Mouse (Mus musculus) spleen, adult 2 months (tissue): ENCODE measurements around the gene Rnf212b. TPM values are rescaled to one million over a fixed set of nuclear protein-coding genes. Genes with fewer than 3 reads are reported as not detected.

Experiments used
- DNase-seq, 2 experiments: peaks; one replicate each; pipeline versions ENCODE4 v3.0.0 to v3.0.0-alpha.2; 2012 to 2021; ENCODE audit warnings: low spot score in 2 of 2, low read depth in 1 of 2
- H3K27ac ChIP-seq: fragments of 200-500 bp; 2 replicates; pipeline ENCODE4 v1.5.1; 2012; ENCODE audit warnings: low read length, inconsistent platforms; ENCODE audit not compliant: insufficient read depth
- H3K27me3 ChIP-seq: fragments of 200-500 bp; 2 replicates; pipeline ENCODE4 v1.6.1; 2012; ENCODE audit warnings: mild to moderate bottlenecking, moderate library complexity, low read length, inconsistent platforms; ENCODE audit not compliant: control insufficient read depth, insufficient read depth
- H3K36me3 ChIP-seq: fragments of 200-500 bp; 2 replicates; pipeline ENCODE4 v1.6.1; 2012; ENCODE audit warnings: mild to moderate bottlenecking, low read length, inconsistent platforms; ENCODE audit not compliant: control insufficient read depth, insufficient read depth
- H3K4me1 ChIP-seq: fragments of 200-500 bp; 2 replicates; pipeline ENCODE4 v1.6.1; 2011; ENCODE audit warnings: inconsistent platforms; ENCODE audit not compliant: control insufficient read depth, insufficient read depth, insufficient read length
- H3K4me3 ChIP-seq: fragments of 200-500 bp; 2 replicates; pipeline ENCODE4 v1.5.1; 2011; ENCODE audit warnings: mild to moderate bottlenecking, inconsistent platforms; ENCODE audit not compliant: insufficient read depth, insufficient read length; ENCODE audit errors: extremely low read depth
- CTCF ChIP-seq: fragments of 200-500 bp; IDR thresholded peaks from 2 replicates; pipeline ENCODE4 v1.5.1; 2011; ENCODE audit warnings: mild to moderate bottlenecking, inconsistent platforms; ENCODE audit not compliant: insufficient read depth, insufficient read length, insufficient replicate concordance; ENCODE audit errors: extremely low read depth
- POLR2A ChIP-seq: fragments of 200-500 bp; IDR thresholded peaks from 2 replicates; pipeline ENCODE4 v1.6.1; 2011; ENCODE audit warnings: low read depth, low read length, inconsistent platforms
- WGBS: fragments of 180-500 bp; shearing (Covaris S2); methylation state at CpG from one replicate; pipeline ENCODE4 v1.1.7; 2018; 5-methylcytosine and 5-hydroxymethylcytosine counted together
- polyA plus RNA-seq: library from polyadenylated mRNA; depleted of rRNA; stranded (reverse); fragments of >200 nt; gene quantifications from 2 replicates; pipeline ENCODE4 v1.2.3, GENCODE M21; 2012

Rnf212b gene
- polyA plus RNA-seq, 1 experiment, result not detected

DNA sequence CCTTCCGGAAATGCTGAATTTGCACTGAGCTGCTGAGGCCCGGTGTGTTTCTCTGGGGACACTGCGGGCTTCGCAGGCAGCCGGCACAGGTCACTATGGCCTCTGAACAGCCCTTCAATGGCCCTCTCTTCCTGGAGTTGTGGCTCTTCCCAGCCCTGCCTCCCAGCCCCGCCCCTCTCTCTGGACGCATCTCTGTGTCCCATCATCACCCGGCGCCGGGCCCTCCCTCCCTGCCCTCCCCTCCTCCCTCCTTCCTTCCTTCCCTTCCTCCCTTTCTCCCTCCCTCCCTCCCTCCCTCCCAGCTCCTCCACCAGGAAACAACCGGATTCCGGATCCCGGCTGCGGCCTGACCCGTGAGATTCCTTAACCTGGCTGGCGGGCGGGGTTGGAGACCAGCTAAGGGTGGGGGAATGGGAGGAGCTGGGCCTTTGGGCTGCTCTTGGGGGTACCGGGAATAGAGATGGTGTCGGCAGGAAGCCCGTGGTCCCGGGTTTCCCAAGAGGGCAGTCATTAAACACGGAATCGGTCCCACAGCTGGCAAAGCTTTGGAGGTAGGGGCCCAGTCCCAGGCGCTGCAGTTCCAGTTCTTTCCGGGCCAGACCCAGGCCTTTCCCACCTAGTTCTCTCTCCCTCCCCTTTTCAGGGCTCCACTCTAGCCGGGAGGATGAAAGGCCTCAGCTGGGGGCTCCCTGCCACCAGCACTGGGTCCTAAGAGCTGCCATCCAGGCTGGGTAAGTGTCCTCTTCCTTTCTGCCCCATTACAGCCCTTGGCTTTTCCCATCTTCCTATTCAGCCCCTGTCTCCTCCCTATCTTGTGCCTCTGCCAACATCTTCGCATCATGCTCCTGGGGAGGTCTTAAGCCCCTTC lies 69.4 kb downstream of the Rnf212b start, which contains the start of the genes Bcl2l2 and Gm20521:
Gene Bcl2l2 (plus strand): TSS at position 224 of the 868 bp plus-strand sequence.
Gene Gm20521 (plus strand): TSS at position 288 of the 868 bp plus-strand sequence.
- Histone ChIP-seq H3K27ac (peak within 1 kb of the TSS; percentile 40), H3K4me3 (peak within 1 kb of the TSS; percentile 51), H3K36me3 (no peaks in the 10 kb centered on the region), H3K27me3 (no peaks in the 10 kb centered on the region), H3K4me1 (no peaks in the 10 kb centered on the region; the same call in 1 of the 2 replicates)
- 4% methylated on average over 27 of the region's 27 CpGs for WGBS
- peak in 1 of 2 experiments; percentile 25 for DNase-seq
- TF ChIP-seq POLR2A (0 out of 2 replicates have a peak, but pooled peaks have one; percentile 19), CTCF (no peak)

GRCm38 (mm10) chr14:54884022-54884712 lies 70.2 kb downstream of the Rnf212b start:
- no peak overlapping the region; the same call in 1 of the 2 replicates for H3K27ac ChIP-seq
- 66% methylated on average over 21 of the region's 21 CpGs for WGBS
- TF ChIP-seq CTCF (no peak), POLR2A (no peak)

DNA sequence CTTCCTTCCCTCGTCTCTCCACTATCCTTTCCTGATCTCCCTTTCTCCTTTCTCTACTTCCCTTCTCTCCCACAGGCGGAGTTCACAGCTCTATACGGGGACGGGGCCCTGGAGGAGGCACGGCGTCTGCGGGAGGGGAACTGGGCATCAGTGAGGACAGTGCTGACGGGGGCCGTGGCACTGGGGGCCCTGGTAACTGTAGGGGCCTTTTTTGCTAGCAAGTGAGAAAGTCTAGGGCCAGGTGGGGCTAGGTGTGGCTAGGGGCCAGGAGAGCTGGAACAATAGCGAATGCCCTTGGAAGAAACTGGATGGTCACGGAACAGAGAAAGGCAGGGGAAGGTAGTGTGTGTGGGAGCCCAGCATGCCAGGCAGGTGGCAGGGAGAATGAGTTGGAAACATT lies 71.4 kb downstream of the Rnf212b start:
- no peak overlapping the region for H3K27ac ChIP-seq
- no peaks in the 10 kb centered on the region for H3K27me3 ChIP-seq
- no peak for DNase-seq
- H3K36me3 ChIP-seq, result no peaks in the 10 kb centered on the region
- 93% methylated on average over 11 of the region's 11 CpGs for WGBS
- no peak overlapping the region for H3K4me3 ChIP-seq
- TF ChIP-seq CTCF (no peak), POLR2A (no peak)
- no peaks in the 10 kb centered on the region; the same call in 1 of the 2 replicates for H3K4me1 ChIP-seq

More at GRCm38 (mm10) chr14:54884022-54884712, 70.2 kb downstream of the Rnf212b start:
- H3K4me1 ChIP-seq, result no peaks in the 10 kb centered on the region; the same call in 1 of the 2 replicates
- peak overlapping the region; percentile 51; the same call in 1 of the 2 replicates for H3K4me3 ChIP-seq
- DNase-seq, result no peak
- no peaks in the 10 kb centered on the region for H3K27me3 ChIP-seq
- no peaks in the 10 kb centered on the region for H3K36me3 ChIP-seq

- no peak within 1 kb of the TSS for H3K27ac ChIP-seq
- WGBS, result 96% methylated on average over 3 of the region's 3 CpGs
- DNase-seq, result no peak
- TF ChIP-seq POLR2A (no peak), CTCF (no peak)
- H3K4me3 ChIP-seq, result peak within 1 kb of the TSS; percentile 74
- H3K27me3 ChIP-seq, result no peaks in the 10 kb centered on the region
- peaks cover 10% of the 10 kb centered on the region; the same call in 1 of the 2 replicates for H3K4me1 ChIP-seq
- peaks cover 13% of the 10 kb centered on the region for H3K36me3 ChIP-seq
These were observed 78.3 kb downstream of the Rnf212b start, which contains the start of gene Pabpn1 for GRCm38 (mm10) chr14:54892200-54892599. TSS of gene Pabpn1 (plus strand) at chr14:54892500.

- H3K4me1 ChIP-seq, result peaks cover 10% of the 10 kb centered on the region; the same call in 1 of the 2 replicates
- whole genome bisulfite sequencing, result under 1% methylated on average over 38 of the region's 38 CpGs
- peaks cover 21% of the 10 kb centered on the region for H3K36me3 ChIP-seq
- H3K27ac ChIP-seq, result peak overlapping the region; percentile 89
- peak overlapping the region; percentile 99 for H3K4me3 ChIP-seq
- H3K27me3 ChIP-seq, result no peaks in the 10 kb centered on the region
- TF ChIP-seq CTCF (no peak), POLR2A (peak; percentile 76)
- peak; percentile 92 to 100 for DNase-seq
These were observed 79.8 kb downstream of the Rnf212b start for GRCm38 (mm10) chr14:54893651-54894181.
